Mouse (Mus musculus) heart, adult 2 months (tissue): ENCODE measurements at regions not wholly inside any gene's neighbourhood (a gene's known extent, or its start where the extent isn't known, plus 50 kb on each side); places are given as distances from the start of the nearest gene placed in this dataset.
A peak's percentile ranks its signal among the peaks of the same experiment; 100 is the strongest.

Source experiments
- DNase-seq, 2 experiments: peaks; one replicate each; pipeline ENCODE4 v3.0.0; 2021
- H3K27ac ChIP-seq: fragments of 200-600 bp; 2 replicates; pipeline ENCODE4 v1.8.1; 2022
- H3K27me3 ChIP-seq: fragments of 200-500 bp; 2 replicates; pipeline ENCODE4 v1.6.1; 2012; ENCODE audit warnings: mild to moderate bottlenecking, low read length, inconsistent platforms, mixed read lengths; ENCODE audit not compliant: control insufficient read depth, insufficient read depth
- H3K36me3 ChIP-seq: fragments of 200-500 bp; 2 replicates; pipeline ENCODE4 v1.6.1; 2012; ENCODE audit warnings: low read length, inconsistent platforms; ENCODE audit not compliant: control insufficient read depth, insufficient read depth
- H3K4me1 ChIP-seq: fragments of 200-500 bp; 2 replicates; pipeline ENCODE4 v1.6.1; 2011; ENCODE audit warnings: low read length; ENCODE audit not compliant: control insufficient read depth, insufficient read depth
- H3K4me3 ChIP-seq: fragments of 200-600 bp; 2 replicates; pipeline ENCODE4 v1.8.1; 2022
- H3K79me2 ChIP-seq: fragments of 200-500 bp; replicated peaks from 2 replicates; pipeline ENCODE4 v1.6.1; 2012; ENCODE audit warnings: mild to moderate bottlenecking, inconsistent platforms, low read length, moderate library complexity, mixed read lengths; ENCODE audit not compliant: control insufficient read depth, insufficient read depth
- H3K9ac ChIP-seq: fragments of 200-500 bp; 2 replicates; pipeline ENCODE4 v1.6.1; 2012; ENCODE audit warnings: low read depth, mild to moderate bottlenecking, control low read depth, inconsistent platforms, low read length, mixed read lengths
- CTCF ChIP-seq: fragments of 200-600 bp; IDR thresholded peaks from 2 replicates; pipeline ENCODE4 v1.8.1; 2022; ENCODE audit warnings: antibody characterized with exemption, mild to moderate bottlenecking, moderate library complexity
- EP300 ChIP-seq: fragments of 200-500 bp; IDR thresholded peaks from 2 replicates; pipeline ENCODE4 v1.6.1; 2011; ENCODE audit warnings: low read depth, low read length, control low read depth; ENCODE audit not compliant: insufficient read depth
- POLR2A ChIP-seq: fragments of 200-500 bp; IDR thresholded peaks from 2 replicates; pipeline ENCODE4 v1.6.1; 2011; ENCODE audit warnings: mild to moderate bottlenecking, low read depth, low read length, control low read depth; ENCODE audit not compliant: insufficient read depth
- WGBS: fragments of 180-500 bp; shearing (Covaris S2); methylation state at CpG from one replicate; pipeline ENCODE4 v1.1.7; 2018; 5-methylcytosine and 5-hydroxymethylcytosine counted together
- intact Hi-C: fragments of 180-260 bp; cut with DNase I; formaldehyde crosslinking; loops from one replicate; pipeline ENCODE4 v1.15.1; 2025

DNA sequence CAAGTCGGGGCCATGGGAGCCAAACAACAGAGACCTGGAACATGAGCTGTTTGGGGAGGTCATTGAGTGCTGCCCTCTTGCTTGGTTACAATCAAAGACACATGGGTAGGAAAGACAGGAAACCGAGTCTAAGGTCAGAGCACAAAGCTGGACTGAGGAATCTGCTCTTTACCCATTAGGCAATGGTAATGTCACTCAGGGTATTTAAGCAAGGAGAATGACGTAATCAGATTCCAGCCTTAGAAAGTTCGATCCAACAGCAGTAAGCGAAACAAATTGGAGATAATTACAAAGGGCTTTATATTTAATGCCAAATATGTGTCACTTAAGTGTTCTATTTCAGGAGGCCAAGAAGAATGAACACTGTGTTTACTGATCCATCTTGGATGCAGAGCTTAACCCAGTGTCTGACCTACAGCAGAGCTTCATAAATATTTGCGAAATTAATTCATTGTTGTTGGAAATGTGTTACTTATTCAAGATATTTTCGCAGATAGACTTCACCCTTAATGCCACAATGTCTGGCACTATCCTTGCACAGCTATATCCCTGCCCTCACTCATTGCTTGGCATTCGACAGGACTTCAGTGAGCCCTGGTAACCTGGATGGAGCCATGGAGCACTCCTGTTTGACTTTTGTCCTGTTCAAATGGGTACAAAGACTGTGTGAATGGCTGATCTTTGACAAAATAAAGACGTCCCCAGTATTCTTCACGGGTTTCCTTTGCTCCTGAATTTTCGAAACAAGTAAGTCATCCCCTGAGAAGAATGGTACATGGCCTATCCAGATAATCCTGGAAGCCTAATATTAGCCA, 56.2 kb upstream of the Ptgfr start:
- no peaks in the 10 kb centered on the region for H3K79me2 ChIP-seq
- 69% methylated on average over 11 of the region's 11 CpGs for WGBS
- H3K4me1 ChIP-seq, result peaks cover 3% of the 10 kb centered on the region
- H3K27me3 ChIP-seq, result no peaks in the 10 kb centered on the region
- peak in 1 of 2 experiments; percentile 9 for DNase-seq
- intact Hi-C loops, result loop anchor here (5.0 kb wide), 2 partner anchors 39 to 41 kb away; no protein-coding TSS in a partner anchor
- H3K4me3 ChIP-seq, result no peak overlapping the region
- no peak overlapping the region for H3K9ac ChIP-seq
- no peak overlapping the region for H3K27ac ChIP-seq
- H3K36me3 ChIP-seq, result no peaks in the 10 kb centered on the region; the same call in 1 of the 2 replicates
- no peak for TF ChIP-seq CTCF
- TF ChIP-seq EP300, result no peak
- no peak for TF ChIP-seq POLR2A

DNA sequence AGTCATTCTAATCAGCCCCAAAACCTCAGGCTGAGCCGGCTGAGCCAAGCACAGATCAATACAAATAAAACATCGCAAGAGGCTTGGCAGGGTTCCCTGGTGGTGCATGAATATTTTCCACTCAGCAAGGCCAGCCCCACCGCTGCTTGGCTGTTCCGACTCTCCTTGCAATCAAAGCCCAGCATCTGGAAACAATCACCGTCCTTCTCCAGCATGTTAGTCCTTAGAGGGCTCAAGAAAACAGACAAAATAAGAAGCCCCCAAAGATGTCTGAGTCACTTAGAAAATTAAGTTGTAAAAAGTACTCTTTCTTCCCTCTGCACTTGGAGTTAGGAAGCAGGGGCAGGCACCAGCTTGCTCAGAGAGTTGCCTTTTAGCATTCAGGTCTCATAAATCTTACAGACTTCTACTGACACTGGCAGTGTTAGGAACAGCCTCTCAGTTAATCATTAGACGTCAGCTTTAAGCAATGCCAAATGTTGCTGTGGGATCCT, 54.4 kb upstream of the Ptgfr start:
- TF ChIP-seq EP300, result peak; percentile 42; the same call in 1 of the 2 replicates
- TF ChIP-seq POLR2A, result no peak
- no peak for TF ChIP-seq CTCF
- intact Hi-C loops, result loop anchor here (5.0 kb wide), 2 partner anchors 40 kb away; no protein-coding TSS in a partner anchor
- Histone ChIP-seq H3K4me1 (peaks cover 3% of the 10 kb centered on the region), H3K4me3 (no peak overlapping the region), H3K27ac (peak overlapping the region; percentile 44; the same call in 1 of the 2 replicates), H3K9ac (no peak overlapping the region), H3K79me2 (no peaks in the 10 kb centered on the region), H3K27me3 (no peaks in the 10 kb centered on the region), H3K36me3 (no peaks in the 10 kb centered on the region; the same call in 1 of the 2 replicates)
- DNase-seq, result peak; percentile 66 to 80
- WGBS, result 15% methylated on average over 6 of the region's 6 CpGs

DNA sequence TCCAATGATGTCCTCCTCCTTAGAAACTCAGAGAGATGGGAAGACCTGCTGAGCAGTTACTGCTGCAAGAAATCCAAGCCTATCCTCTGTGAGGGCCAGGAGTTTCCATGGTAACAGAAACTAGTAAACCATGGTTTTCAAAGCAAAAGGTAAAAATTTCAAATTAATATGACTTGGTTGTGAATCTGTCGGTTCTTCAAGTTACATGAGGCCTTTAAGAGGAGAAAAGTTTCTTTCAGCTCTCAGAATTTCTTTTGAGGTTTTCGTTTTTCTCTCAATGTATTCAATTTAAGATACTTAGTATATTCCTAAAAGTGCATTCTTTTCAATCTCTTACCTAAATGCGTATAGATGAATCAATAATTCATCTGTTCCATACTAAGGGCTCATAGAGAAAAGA, 53.9 kb upstream of the Ptgfr start:
- no peaks in the 10 kb centered on the region for H3K79me2 ChIP-seq
- H3K4me1 ChIP-seq, result peaks cover 3% of the 10 kb centered on the region
- DNase-seq, result no peak
- no peaks in the 10 kb centered on the region; the same call in 1 of the 2 replicates for H3K36me3 ChIP-seq
- H3K9ac ChIP-seq, result no peak overlapping the region
- WGBS, result 70% methylated on average over 3 of the region's 3 CpGs
- intact Hi-C loops, result loop anchor here (5.0 kb wide), 2 partner anchors 39 to 41 kb away; no protein-coding TSS in a partner anchor
- H3K27me3 ChIP-seq, result no peaks in the 10 kb centered on the region
- TF ChIP-seq POLR2A, result no peak
- H3K27ac ChIP-seq, result peak overlapping the region; percentile 44
- no peak overlapping the region for H3K4me3 ChIP-seq

DNA sequence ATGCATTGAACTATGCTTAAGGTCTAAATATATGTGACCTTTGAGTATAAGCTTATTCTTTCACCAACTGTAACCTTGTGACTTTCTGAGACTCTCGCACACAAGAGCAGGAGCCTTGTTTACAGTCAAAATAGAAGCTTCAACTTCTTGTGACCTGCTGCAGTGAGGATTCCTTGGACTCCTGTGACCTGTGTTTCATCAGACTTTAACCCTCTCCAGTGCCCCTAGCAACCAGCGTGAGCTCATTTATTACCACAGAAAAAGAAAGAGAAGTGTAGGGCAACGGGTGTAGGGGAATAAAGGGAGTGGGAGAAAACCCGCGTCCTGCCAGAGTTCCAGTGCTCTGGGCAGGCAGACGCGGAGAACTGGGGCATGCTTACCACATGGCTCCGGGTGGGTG, 52.3 kb upstream of the Ptgfr start:
- Histone ChIP-seq H3K27ac (no peak overlapping the region), H3K36me3 (no peaks in the 10 kb centered on the region; the same call in 1 of the 2 replicates), H3K9ac (no peak overlapping the region), H3K27me3 (no peaks in the 10 kb centered on the region), H3K79me2 (no peaks in the 10 kb centered on the region), H3K4me1 (peaks cover 3% of the 10 kb centered on the region), H3K4me3 (no peak overlapping the region)
- WGBS, result 80% methylated on average over 8 of the region's 8 CpGs
- TF ChIP-seq EP300 (no peak), CTCF (no peak), POLR2A (no peak)
- DNase-seq, result no peak
- intact Hi-C loops, result loop anchor here (5.0 kb wide), 2 partner anchors 37 to 43 kb away; no protein-coding TSS in a partner anchor
